Mouse (Mus musculus): ENCODE results near the gene Pak6.

Pak6 gene

GRCm38 (mm10) chr2:118745915-118746901 lies 83.1 kb downstream of the Pak6 start:
- in situ Hi-C loops (cut with MboI; ENCODE audit: low pct_unique_long_range_greater_than_20kb in 1 of 2, low sequenced_read_pairs in 2 of 2, unreplicated experiment in 1 of 2), result no loop called here

DNA sequence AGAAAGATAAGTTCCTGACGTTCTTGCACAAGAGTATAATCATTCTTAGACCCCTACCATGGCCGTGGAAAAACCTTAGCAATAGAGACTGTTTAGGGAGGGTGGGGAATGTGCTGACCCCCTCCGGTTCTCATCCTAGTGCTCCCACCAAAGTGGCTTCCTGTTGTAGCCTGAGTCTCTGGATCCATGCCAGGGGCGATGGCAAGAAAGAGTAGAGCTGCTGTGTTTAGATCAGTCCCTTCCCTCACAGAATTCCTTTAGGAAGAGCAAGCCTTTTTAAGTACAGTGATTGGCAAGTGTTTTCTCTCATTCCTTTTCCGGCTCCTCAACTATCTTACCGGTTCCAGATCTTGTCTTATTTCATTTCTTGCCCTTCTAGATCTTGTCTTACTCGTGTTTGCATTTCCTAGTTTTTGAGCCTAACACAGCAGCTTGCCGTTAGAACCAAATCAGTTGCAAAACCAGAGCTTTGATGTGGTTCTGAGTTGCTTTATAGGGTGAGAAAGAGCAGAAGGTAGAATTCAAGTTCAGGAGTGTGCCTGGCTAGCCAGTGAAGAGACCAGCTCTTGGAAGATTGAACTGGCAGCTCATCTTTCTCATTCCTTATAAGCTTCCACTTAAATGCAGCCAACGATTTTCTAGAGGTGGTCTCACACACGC lies 84.3 kb downstream of the Pak6 start:
- in situ Hi-C loops (cut with MboI; ENCODE audit: low pct_unique_long_range_greater_than_20kb in 1 of 2, low sequenced_read_pairs in 2 of 2, unreplicated experiment in 1 of 2), result no loop called here

Measured in mouse embryonic stem cell (cell line).